Mouse (Mus musculus) inflammation-experienced regulatory T-cells, adult 6 months (primary cell): Measurements from ENCODE around the gene Dmtf1. TPM values are rescaled to one million over a fixed set of nuclear protein-coding genes. Genes with fewer than 3 reads are reported as not detected.
"Not testable (repeated sequence)": the region's sequence is repeated elsewhere in the genome, so short reads cannot be mapped to it uniquely, and the experiment has no call there.

Source experiments
- ATAC-seq: one replicate; pipeline ENCODE4 v1.8.0; 2017
- polyA plus RNA-seq, 3 experiments: library from polyadenylated mRNA; unstranded; fragments of 100-300 nt; shearing (Covaris generic); gene quantifications; one replicate each; pipeline ENCODE4 v1.2.1; 2017

Dmtf1 gene
- 100 to 1,000 TPM in 2 of 3 experiments, 10 to 100 TPM in 1; 75.8 to 116 (median 104) TPM for polyA plus RNA-seq

DNA sequence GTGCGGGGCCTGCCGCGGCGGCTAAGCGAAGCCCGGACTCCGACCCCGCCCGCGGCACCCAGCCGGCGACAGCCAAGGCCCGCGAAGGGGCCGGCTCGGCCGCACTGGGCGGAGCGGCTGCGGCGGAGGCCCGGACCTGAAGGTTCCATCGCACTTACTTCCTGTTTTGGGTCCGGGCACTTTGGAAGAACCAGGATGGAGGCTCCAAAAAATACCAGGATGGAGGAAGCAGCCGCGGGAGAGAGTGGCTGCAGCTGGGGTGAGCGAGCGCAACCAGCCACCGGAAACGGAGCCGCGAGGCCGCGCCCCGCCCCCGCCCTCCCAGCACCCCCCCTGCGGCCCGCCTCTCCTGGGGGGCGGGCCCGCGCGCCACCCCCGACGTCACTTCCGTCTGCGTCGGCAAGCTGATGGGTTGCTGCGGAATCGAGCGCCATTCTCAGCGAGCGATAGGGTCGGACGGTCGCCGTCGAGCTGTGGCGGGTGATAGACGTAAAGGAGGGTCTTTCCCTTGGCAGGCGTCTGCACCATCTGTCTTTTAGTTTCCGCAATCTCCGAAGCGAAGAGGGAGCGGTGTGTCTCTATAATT lies at the start of gene Dmtf1:
Gene Dmtf1 (minus strand): TSS at position 321 of the 586 bp plus-strand sequence.
- peak; percentile 89 for ATAC-seq

DNA sequence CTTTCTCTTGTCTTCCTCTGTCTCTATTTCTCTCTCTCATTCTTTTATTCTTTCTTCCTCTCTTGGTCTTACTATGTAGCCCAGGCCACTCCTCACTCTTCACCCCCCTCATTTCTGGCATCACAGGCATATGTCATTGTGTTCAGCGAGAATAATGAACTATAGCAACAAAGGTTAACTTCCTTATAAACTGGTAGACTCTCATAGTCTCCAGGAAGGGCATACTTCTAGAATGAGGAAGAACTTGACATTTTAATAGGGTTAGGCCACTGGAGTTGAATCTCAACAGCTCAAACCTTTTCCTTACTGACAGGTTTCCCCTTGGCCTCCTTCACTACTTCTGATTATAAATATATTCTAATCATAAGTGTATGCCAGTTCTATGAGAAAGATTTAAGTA lies 24.9 kb upstream of the Dmtf1 start:
- no peak for ATAC-seq

DNA sequence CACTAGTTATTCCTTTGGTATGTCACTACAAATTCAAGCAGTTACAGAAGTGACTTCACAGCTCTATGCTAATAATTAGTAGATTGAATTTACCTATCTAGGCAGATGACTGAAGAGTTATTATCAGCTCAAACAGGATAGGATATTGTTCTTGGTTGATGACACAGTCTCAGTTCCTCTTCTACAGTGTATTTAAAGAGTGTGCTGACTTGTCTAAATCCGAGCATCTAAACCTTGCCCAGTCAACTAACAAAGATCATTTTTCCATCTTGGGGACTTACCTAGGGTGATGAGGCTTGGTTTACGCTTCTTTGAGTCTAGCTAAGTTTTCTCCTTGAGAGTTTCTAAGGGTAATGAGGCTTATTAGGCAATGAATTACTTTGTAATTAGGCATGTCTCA lies 11.7 kb upstream of the Dmtf1 start:
- no peak for ATAC-seq

DNA sequence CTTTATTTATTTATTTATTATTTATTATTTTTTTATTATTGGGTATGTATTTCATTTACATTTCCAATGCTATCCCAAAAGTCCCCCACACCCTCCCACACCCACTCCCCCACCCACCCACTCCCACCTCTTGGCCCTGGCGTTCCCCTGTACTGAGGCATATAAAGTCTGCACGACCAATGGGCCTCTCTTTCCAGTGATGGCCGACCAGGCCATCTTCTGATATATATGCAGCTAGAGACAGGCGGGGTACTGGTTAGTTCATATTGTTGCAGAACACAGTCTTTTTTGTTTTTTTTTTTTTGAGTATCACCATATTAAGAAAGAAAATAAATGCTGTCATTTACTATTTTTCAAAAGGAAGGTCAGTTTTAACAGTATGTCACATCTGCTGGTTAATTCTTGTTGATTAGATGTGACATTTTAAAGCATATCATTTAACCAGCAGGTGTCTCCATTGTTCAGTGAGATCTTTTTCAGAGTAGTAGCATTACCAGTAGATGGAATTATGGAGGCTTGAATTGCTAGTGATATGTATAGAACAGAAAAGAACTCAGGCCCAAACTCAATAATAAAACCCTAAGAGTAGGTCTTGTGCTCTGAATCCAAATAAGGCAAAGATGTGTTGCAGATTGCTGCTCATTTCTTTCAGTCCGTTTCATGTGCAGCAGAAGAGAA lies 7.9 kb upstream of the Dmtf1 start:
- peak; percentile 46 for ATAC-seq

DNA sequence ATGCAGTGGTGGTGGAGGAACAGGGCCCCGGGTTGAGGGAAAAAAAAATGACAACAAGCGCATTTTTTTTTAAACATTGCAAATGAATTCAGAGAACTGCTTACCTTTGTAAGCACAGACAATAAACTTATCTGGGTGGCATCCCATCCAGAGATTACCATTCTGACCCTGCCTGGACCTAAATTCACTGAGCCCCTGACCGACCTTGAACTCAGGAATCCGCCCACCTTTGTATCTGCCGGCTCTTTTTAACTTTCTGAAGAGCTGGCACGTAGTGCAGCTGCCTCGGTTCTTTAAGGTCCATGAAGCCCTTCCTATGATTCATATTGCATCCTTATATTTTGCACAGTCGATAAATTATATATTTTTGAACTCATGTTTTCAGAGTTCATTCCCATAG lies 4.8 kb upstream of the Dmtf1 start:
- no peak for ATAC-seq

DNA sequence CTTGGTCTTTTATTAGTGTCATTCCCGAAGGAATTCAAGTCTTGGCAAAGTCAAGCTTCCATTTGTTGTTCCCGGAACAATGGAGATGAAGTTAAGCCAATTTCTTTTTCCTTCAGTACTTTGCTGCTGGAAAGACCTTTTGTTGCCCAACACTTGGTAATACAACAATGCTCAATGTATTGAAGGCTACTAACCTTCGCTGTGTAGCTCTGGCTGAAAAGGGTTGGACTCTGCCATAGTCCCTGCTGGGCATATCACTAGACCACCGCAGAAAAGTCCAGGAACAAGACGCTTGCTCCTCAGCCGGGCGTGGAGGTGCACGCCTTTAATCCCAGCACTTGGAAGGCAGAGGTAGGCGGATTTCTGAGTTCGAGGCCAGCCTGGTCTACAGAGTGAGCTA lies 3.6 kb upstream of the Dmtf1 start:
- not testable (repeated sequence) for ATAC-seq

DNA sequence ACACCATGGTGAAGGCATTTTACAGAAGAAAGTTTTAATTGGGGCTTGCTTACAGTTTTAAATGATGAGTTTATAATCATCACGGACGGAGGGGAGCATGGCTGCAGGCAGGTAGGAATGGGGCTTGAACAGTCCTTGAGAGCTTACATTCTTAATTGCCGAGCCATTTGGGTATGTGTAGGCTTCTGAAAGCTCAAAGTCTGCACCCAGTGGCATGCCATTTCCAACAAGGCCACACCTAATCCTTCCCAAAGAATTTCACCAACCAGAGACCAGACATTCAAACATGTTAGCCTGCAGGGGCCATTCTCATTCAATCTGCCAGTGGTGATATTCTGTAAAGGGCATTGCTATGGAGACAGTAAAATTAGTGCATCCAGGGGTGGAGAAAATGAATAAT lies 1.8 kb upstream of the Dmtf1 start:
- ATAC-seq, result no peak

DNA sequence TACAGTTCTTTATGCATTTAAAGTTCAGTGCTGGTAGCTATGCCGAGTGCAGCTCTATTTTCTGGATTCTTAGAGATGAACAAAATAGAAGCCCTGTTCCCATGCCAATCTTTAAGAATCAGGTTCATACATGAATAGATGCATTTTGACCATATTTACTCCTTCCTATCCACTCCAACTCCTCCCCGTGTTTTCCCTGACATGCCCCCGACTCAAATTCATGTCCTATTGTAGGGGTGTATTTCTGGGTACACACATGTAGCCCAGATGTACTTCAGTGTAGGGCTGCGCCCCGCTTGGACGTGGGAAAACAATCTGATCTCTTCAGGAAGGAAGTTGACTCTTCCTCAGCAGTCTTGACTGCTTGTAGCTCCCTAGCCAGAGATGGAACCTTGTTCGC lies 512 bp upstream of the Dmtf1 start:
- peak; percentile 9 for ATAC-seq

DNA sequence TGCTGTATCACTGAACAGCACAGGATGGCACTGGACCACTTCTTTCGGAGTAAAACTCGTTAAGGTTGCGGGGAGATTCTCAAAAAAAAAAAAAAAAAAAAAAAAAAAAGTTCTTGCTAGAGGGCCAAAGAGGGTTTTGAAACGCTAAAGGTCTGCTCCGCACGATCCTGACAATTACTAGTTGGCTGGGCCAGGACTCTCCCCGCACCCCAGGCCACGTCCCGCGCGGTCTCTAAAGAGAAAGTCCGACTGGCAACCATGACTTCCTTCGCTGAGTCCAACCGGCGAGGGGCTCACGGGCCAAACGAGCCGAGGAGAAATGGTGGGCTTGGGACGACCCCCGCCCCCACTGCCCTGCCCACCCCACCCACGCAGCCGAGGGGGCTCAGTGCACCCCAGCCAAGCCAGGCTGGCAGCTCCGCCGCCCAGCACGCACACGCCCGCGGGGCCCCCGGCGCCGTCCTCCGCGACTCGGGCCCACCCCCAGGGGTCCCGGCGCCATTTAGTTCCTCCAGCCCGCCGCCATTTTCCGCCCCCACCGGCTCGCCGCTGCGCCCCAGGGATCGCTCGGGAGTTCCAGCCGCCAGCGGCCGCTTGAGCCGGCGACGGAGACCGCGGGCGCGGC lies 633 bp downstream of the Dmtf1 start:
- peak; percentile 27 for ATAC-seq

DNA sequence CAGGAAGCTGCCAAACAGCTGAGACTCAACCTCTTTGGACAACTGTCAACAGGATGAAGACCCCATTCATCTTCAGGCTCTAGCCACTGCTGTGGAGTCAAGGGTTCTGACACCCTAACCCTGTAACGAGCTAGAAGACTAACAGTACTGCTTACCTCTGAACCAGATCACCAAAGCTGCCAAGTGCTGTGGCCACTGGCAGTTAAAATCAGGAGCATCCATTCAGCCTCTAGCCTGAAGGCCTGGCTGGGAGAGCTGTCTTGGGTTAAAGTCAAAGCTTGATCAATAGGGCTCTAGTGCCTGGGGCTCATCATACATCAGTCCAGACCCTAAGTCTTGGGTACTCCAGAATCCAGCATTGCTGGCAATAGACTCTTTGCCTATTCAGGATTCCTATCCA lies 4.2 kb downstream of the Dmtf1 start:
- no peak for ATAC-seq

DNA sequence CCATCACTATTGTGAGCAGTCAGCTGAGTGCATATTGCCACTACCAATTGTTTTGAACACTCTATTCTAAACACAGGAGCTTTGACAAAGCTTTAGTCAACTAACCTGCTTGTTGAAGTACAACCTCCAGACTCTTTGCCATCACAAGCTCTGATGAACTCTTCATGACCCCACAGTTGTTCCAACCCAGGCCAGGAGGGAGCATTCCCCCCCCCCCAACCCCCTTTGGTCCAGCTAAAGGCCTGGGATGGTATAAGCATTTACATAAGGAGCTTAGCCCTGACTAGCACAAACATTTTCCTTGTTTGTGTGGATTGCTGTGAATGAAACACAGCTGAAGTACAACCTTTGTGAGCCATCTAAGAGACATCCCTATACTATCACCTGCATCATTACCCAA lies 4.8 kb downstream of the Dmtf1 start:
- no peak for ATAC-seq

DNA sequence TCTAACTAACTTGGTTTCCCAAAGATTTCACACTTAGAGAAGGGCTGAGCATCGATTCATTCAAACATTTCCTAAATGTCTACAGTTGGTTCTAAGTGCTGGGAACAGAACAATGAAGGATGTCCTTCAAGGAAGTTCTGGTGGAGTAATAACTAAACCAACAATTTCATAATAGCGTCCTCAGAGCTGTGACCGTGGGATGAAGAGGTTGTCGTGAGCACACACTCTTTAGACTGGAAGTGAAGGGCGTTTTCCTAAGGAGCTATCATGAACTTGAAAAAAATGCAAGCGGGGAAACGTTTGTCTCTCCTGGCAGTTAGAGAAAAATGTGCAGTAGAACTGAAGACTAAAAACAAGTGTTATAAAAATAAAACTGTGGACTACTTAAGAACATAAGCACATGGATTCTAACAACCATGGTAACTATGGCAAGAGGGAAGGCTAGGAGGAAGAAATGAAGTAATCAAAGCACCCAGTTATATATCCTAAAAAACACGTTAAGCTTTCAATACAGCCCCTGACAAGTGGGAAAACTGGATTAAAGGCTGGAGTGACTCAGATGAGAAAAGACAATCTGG lies 12.2 kb downstream of the Dmtf1 start:
- ATAC-seq, result no peak

DNA sequence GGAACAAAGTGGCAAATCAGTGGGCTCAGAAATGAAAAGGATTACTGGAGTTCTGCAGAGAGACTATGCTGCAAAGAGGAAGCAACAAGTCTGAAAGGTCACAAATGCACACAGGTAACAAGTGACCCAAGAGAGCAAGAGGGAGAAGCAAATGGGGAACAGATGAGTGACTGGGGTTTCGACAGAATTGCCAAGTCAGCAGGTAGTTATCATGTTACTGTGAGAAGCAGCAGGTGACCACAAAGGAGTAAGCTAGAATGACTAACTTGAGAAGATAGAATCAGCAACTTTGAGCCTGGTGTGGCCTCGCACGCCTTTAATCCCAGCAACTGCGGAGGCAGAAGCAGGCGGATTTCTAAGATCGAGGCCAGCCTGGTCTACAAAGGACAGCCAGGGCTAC lies 19.2 kb downstream of the Dmtf1 start:
- ATAC-seq, result peak; percentile 46

DNA sequence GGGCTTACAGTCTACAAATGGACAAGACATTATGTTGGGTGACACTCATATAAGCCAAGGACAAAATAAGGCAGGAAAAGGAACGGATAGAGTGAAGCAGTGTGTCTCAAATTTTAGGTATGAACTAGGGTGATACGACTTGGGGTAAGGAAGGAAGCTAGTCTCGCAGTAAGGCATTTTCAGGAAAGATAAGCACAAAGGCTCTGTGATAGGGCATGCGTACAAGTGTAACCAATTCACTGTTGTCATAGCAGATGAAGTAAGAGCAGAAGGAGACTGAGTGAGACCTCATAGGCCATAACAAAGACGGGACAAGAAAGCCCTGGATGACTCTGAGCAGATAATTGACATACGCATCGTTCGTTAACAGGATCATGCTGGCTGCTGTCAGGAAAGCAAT lies 20.9 kb downstream of the Dmtf1 start:
- no peak for ATAC-seq

DNA sequence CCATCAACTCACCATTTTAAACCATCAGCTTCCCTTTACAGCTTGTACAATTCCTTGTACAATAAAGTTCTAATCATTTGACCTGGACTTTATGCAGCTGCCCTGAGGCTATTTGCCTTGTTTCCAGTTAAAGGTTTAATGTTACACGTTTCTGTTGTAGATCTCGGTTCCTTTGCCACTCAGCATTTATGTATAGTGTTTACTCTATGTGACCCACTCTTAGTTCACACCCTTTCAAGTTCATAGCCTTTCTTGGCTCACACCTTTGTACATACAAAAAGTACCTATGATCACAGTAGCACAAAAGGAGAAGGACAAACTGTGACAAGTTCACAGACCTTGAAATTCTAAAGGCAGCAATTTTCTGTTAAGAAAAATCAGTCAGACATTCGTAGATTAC lies 26.0 kb downstream of the Dmtf1 start:
- no peak for ATAC-seq

DNA sequence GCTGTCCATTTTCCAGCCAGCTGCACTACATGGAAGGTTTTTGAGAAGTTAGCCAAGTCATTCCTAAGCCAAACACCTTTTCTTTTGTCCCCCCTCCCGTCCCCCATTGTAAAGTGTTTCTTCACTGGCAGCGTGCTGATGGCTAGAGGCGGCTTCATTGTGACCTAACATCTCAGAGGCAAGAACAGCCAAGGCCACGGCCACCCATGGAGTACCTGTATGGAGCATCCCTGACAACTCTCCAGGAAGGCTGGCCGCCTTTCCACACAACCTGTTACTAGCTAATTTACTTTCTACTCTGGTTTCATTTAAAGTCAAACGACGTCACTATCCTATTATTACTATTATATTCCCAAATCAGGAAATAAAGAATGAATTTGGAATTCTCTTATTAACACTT lies 29.8 kb downstream of the Dmtf1 start:
- ATAC-seq, result no peak

DNA sequence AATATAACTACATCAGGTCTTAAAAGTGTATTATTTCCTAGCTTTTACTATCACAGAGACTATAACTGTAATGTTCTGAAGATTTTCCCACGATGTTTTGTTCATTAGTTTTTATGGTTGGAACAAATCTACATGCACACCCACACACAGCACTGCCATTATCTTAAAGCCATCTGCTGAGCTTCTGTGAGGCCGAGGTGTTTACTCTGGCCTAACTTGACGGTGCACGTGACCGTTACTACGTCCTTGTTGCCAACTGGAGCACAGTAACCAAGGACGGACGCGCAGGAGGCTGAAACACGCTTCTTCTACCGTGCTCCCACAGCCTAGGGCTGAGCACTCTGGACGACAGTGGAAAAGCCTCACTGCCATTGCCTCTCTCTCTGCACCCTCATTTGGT lies 33.0 kb downstream of the Dmtf1 start:
- peak; percentile 37 for ATAC-seq

DNA sequence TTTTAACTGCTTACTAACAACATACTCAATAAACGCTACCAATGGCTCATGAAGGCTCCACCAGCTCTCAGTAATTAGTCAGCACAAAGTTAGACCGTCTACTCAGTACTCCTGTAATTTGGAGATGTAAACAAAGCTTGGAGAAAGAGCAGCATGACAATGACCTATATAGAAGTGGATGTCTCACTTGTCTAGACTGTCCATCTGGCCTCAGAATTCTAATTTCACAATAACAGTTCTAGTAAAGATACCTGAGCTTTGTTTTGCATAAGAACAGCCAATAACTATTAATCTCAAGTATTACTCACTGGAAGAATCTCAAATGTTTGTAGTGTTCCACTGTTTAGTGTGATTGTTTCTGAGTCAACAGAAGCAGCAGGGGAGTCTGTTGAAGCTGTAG lies 37.4 kb downstream of the Dmtf1 start:
- ATAC-seq, result no peak

DNA sequence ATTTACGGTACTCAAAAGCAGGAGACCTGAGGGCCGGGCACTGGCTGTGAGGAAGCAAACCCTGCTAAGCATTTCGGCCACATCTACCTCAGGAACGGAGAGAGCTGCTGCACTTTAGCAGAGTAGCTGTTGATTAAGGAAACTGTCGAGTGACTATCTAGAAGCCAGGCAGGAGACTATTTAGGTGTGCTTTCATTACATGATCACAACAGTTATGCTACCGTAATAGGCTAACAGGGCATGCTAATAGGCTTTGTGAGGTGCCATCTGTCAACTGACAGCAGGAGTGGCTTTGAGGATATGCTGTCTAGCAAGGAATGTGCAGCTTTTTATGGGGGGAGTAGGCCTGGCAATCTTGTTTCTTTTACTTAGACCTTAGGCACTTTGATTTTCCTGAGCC lies 47.4 kb downstream of the Dmtf1 start:
- ATAC-seq, result no peak

DNA sequence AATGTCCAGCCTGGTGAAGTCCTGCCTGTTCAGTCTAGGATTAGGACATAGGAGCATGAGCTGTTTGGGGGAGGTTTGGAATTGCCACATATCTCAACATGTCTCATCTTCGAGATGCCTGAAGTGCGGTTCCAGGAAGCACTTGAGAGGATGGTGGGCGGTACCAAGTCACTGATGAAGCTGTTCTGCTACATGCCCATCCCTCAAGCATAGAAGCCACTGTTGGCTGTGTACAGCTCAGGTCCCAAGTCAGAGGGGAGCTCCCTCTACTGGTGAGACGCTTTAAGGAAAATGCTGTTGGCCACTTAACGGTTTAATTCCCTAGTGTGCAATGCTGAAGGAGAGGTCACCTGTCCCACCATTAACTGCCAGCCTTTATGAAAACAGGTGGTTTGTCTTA lies 49.8 kb downstream of the Dmtf1 start:
- ATAC-seq, result peak; percentile 78

DNA sequence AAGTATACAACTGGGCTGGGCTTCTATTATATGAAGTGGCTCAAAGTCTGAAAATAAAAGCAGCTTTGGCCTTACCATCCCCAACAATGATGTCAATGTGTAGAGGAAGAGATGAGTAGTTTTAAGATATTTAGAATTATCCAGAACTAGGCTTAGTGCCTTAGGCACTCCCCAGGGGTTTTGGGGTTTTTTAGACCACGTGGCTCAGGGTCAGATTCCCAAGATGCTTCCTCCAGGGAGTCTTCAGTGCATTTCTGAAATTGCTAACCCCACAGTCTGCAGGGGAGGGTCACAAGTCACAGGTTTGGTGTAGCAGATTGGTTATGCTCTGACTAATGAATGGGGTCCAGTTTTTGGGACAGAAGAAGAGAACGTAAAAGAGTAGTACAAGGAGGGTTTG lies 50.3 kb downstream of the Dmtf1 start:
- no peak for ATAC-seq

DNA sequence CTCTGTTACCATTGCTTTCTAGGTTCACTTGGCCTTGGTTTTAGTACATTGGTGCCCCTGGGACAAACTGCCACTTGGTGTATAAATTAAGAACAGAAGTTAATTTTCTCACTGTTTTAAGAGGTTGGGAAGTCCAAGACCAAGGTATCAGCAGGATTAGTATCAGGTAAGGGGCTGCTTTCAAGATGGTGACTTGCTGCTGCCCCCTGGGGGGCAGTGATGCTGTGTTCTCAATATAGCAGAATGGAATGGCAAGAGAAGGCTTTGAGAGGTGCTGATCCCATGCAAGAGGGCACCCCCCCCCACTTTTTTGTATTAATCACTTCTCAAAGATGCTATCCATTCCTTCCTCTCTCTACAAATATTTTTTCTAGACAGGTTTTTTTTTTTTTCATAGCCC lies 52.0 kb downstream of the Dmtf1 start:
- ATAC-seq, result no peak

DNA sequence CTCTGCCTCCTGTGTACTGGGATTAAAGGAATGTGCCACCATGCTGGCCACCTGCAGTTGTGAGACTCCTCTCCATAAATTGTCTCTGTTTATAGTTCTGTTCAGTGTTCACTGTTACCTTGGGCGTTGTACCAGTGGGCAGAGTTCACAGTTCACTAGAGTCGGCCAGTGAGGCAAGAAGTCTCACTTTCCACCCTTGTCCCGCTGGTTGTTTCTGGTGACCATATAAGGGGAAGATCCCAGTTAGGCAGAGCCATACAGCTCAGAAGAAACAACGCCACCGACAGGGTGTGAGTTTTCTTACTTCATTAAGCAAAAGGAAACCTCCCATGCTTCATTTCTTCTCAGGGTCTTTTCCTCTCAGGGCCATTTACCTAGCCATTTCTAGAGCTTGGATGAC lies 53.1 kb downstream of the Dmtf1 start:
- ATAC-seq, result no peak
